Mouse (Mus musculus): ENCODE measurements at regions not wholly inside any gene's neighbourhood (a gene's known extent, or its start where the extent isn't known, plus 50 kb on each side); places are given as distances from the start of the nearest gene placed in this dataset.

GRCm38 (mm10) chr15:56197425-56198201, 1279.8 kb downstream of the Slc22a22 start:
- DNase-seq (ENCODE audit: extremely low spot score in 1 of 2, low spot score in 1 of 2), result no peak

DNA sequence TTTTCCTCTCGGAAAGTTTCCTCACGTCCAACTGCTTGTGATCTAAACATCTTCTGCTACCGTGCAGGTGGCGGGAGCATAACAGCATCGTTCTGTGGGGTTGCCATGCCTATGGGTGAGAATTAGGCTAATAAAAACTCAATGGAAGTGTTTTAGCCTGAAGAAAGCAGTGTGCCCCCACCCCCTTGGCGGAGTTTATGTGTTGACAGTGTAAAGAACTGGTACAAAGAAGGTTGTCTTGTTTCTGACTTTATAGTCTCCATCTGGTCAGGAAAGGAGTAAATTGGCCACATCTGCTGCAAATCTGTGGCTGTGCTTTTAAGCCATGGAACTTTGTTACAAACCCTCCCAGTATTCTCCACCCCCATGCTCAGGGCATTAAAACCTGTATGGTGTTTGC, 1311.2 kb downstream of the Slc22a22 start:
- no peak for DNase-seq (ENCODE audit: extremely low spot score in 1 of 2, low spot score in 1 of 2)

DNA sequence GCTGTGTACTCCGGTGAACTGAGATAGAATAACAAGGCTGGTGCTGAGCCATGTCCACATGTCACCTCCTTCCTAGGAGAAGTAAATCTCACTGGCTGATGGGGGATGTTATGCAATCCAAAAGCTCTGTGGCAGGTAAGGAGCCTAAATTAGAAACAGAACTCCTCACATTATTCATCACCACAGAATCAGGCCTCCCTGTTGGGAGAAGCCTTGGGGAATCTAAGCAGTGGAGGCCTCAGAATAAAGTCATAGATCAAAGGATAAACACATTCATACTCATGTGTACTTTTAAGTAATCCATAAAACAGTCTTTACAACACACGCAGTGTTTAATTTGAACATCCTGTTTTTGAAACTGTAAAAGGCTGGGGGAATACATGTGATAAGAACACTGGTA, 1318.7 kb downstream of the Slc22a22 start:
- DNase-seq (ENCODE audit: extremely low spot score in 1 of 2, low spot score in 1 of 2), result no peak

GRCm38 (mm10) chr15:56139451-56139850, 1338.0 kb downstream of the Slc22a22 start:
- no peak for DNase-seq (ENCODE audit: extremely low spot score in 1 of 2, low spot score in 1 of 2)

DNA sequence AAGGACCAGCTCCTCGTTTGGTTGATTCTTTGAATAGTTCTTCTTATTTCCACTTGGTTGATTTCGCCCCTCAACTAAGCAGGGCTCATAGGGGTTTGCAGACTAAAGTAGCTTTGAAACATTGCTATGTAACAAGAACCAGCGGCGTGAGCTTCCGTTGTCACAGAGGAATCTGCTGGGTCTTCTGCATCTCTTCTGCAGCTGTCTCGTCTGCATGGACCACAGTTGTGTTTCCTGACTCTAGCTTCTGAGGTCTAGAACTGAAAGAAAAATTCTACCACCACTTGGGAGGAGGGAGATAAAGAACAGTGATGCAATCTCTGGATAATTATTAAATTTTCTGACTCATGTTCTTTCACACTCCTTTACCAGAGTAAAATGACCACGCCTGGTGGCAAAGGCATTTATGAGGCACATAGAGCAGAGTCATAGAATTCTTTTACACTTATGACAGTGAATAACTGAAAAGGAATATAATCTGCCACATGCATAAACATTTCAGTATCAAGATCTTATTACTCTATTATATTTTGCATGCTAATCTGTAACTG, 1340.9 kb downstream of the Slc22a22 start:
- no peak for DNase-seq (ENCODE audit: extremely low spot score in 1 of 2, low spot score in 1 of 2)

GRCm38 (mm10) chr15:56128029-56128428, 1349.4 kb downstream of the Slc22a22 start:
- no peak for DNase-seq (ENCODE audit: extremely low spot score in 1 of 2, low spot score in 1 of 2)

- no peak for DNase-seq (ENCODE audit: extremely low spot score in 1 of 2, low spot score in 1 of 2)
Observed at GRCm38 (mm10) chr15:56119287-56120065, 1357.9 kb downstream of the Slc22a22 start.

GRCm38 (mm10) chr15:56108313-56108712, 1369.1 kb downstream of the Slc22a22 start:
- DNase-seq (ENCODE audit: extremely low spot score in 1 of 2, low spot score in 1 of 2), result no peak

DNA sequence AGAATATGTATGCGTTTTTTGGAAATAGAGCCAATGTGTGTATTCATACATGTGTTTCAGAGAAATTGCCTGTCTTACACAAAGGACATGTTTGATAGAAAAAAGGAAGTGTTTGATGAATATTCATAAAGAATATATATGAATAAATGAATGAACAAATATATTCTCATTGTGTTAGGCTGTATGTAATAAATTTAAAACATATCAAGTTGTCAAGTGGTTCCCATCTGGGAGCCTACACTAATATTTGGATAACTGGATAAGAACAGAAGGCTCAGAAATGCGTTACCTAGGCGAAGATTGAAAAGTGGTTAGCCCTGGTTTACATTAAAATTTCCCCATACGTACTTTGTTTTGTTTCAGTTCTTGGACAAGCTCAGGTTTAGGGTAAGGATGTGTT, 1369.7 kb downstream of the Slc22a22 start:
- no peak for DNase-seq (ENCODE audit: extremely low spot score in 1 of 2, low spot score in 1 of 2)

DNA sequence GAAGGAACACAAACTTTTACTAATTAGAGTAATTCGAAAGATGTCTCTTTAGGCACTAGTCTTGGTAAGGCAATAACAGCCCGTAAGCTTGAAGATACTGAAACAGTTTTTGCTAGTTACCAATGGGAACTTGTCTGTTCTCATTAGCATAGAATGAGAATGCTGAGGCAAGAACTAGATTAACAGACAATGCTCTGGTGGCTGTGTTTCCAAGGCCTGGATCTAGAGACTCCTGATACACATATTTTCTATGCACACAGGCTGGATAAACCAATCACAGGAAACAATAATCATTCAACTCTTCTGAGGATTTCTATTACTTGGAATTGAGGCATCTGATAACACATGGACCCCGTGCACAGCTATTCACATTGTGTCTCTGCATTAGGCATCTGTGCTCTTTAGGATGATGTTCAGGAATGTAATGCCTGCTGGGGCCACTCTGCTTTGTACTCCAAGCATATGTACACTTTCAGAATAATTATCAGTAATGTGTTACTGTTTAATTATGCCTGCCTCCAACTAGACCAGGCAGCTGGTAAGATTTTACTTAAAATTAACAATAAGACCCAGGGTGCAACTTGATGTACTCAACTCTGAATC, 1377.2 kb downstream of the Slc22a22 start:
- no peak for DNase-seq (ENCODE audit: extremely low spot score in 1 of 2, low spot score in 1 of 2)

DNA sequence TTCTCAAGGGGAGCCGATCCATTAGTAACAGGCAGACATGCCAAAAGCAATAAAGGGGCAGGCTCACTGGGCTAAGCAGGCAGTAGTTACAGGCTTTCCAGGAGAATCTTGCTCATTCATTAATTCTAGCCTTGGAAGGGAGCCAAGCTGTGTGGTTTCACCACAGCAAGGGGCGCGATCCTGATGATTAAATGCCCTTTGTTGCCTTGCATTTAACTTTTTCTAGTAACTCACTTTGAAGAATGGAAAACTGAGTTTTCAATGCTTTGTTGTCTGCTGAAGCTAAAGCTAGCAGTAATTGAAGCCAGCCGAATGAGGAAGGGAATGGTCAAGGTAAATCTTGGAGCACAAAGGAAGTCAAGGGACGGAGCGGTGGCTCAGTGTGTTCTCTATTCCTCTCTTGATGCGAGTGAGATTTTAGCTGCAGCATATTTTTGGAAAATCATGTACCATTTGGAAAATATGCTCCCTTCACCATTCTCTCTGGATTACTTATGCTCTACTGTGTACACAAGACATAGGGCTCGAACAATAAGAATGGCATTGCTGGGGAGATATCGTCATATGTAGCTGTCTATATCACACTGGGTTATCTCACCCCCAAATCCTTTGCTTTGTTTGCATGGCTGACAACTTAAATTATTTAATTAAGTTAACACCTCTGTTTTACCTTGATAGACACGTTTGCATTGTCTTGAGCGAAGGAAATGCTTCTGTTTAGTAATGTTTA, 1399.4 kb downstream of the Slc22a22 start:
- no peak for DNase-seq (ENCODE audit: extremely low spot score in 1 of 2, low spot score in 1 of 2)

DNA sequence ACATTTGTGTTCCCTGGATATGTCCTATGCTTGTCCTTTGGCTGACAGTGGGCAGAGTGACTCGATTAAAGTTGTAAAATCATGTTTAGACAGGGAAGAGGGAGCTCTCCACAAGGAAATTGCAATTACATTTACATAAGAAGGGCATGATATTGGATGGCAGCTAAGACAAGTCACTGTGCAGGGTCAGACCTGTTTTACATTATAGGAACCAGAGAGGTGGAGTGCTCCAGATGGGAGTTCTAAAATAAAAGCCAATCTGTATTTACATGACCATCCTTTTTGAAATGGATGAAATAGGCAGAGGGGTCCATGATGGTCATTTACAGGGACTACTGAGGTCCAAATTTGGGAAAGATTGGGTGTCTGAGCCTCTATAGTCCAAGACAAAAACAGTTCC, 1400.3 kb downstream of the Slc22a22 start:
- DNase-seq (ENCODE audit: extremely low spot score in 1 of 2, low spot score in 1 of 2), result no peak

DNA sequence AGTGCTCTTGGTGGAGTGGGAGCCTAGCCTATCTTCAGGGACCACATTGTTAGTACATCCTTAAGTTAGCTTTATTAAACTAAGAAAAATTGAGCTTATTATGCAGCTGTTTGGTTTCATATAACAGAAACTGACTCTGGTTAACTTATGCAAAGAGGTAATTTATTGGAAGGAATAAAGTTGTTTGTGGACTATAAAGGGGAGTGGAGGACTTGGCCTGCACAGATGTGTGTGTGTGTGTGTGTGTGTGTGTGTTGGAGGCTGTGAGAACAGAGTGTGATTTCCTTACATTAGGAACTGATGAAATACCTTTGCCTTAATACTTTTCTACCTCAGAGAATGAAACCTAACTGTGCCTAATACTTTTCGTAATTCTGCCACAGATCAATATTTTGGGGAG, 1400.7 kb downstream of the Slc22a22 start:
- DNase-seq (ENCODE audit: extremely low spot score in 1 of 2, low spot score in 1 of 2), result no peak

DNA sequence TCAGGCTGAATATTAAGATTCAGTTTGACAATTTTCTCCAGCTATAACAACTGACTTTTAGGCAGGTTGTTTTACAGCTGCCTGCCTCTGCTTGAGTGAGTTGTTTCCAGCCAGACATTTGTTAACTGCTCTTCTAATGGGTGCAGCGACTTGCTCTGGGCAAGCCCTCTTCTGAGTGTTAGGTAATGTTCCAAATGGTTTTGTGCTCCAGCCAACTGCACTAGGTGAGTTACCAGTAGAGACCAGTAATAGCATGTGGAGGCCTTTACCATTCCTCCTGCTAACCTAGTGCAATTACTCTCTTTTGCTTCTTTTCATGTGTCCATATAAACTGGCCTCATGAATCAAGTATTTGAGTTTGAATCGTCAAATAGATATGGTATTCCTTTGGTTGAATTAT, 1407.9 kb downstream of the Slc22a22 start:
- no peak for DNase-seq (ENCODE audit: extremely low spot score in 1 of 2, low spot score in 1 of 2)

DNA sequence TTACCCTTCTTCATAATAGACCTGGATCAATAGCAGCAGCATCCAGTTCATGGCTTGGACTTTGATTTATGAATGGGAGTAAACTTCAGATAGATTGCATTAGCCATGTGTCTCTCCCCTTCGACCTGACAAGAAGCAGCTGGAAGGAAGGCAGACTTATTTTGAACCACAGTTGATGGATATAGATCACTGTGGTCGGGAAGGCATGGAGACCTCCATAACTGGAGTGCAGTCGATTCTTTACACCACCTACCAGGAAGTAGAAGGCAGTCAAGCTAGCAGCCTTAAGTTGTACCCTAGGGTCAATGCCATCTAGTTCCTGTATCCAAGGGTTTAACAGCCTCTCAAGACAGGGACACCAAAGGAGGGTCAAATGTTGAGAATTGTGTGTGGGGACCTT, 1410.2 kb downstream of the Slc22a22 start:
- no peak for DNase-seq (ENCODE audit: extremely low spot score in 1 of 2, low spot score in 1 of 2)

DNA sequence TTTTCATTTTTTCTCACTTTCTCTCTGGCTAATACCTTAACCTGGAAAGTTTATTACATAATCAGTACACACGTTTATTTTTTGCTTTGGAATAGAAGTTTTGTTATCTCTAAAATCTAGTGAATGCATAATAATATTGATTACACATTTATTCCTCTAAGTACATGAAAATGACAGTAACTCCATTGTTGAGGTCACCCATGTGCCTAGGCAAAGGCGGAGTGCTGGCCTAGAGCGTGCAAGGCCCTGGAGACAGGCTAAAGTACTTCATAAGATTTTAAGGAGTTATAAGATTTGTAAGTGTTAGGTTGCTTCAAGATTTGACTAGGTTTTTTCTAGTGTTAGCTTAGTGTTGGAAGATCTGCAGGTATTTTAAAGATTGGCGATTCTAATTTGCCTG, 1410.9 kb downstream of the Slc22a22 start:
- DNase-seq (ENCODE audit: extremely low spot score in 1 of 2, low spot score in 1 of 2), result no peak

DNA sequence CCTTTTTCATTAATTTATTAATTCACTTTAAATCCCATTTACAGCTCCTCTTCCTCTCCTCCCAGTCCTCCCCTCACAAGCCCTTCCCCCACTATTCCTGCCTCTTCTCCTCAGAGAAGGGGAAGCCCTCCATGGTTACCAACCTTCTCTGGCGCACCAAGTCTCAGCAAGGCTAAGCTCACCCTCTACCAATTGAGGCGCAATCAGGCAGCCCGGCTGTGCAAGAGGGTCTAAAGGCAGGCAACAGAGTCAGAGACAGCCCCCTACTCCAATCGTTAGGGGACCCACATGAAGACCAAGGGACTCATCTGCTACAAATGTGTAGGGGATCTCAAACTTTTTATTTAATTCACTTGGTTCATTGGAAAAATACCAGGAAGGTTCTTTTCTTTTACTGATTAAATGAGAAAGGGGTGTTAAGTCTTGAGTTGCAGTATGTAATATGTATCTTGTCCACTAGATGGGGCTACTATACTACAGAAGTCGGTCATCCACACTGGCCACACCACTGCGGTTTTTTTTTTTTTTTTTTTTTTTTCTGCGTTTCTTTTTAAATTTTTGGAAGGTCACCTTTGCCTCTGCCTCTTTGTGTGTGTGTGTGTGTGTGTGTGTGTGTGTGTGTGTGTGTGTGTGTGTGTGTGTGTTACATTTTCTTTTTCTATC, 1411.4 kb downstream of the Slc22a22 start:
- DNase-seq (ENCODE audit: extremely low spot score in 1 of 2, low spot score in 1 of 2), result no peak

DNA sequence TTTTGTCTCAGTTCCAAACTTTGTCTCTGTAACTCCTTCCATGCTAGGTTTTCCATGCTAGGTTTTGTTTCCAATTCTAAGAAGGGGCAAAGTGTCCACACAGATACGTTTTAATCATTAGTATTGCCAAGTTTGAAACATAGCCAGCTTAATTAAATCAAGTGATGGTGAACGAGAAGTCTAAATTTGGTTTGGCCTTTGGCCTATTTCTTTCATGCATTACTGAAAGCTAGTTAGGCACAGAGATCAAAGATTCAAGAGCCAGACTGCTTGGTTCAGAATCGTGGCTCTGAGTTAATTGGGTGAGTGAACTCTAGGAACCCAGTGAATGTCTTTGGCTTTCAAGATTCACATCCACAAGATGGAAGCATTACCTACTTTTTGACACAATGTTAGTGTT, 1414.8 kb downstream of the Slc22a22 start:
- DNase-seq (ENCODE audit: extremely low spot score in 1 of 2, low spot score in 1 of 2), result no peak

DNA sequence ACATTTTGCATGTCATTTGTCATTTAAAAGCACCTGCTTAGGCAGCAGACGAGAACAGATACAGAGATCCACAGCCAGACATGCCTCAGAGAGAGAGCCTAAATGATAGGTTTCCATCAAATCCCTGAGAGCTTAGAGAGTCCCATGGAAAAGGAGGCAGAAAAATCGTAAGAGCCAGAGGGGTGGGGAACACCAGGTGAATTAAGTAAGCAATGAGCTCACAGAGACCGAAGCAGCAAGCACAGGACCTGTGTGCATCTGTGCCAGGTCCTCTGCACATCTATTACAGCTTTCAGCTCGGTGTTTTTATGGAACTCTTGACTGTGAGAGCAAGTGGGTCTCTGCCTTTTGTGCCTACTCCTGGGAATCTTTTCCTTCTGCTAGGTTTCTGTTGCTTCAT, 1416.1 kb downstream of the Slc22a22 start:
- no peak for DNase-seq (ENCODE audit: extremely low spot score in 1 of 2, low spot score in 1 of 2)

GRCm38 (mm10) chr15:56050716-56051115, 1426.7 kb downstream of the Slc22a22 start:
- DNase-seq (ENCODE audit: extremely low spot score in 1 of 2, low spot score in 1 of 2), result no peak
